Mouse (Mus musculus) CH12.LX (cell line): ENCODE results near the gene Mfsd4b1.

Experiments
- CHD1 ChIP-seq: IDR thresholded peaks from 2 replicates; pipeline ENCODE4 v1.6.1; 2012; ENCODE audit warnings: low read depth, low read length, improper control_type of control experiment, inconsistent platforms
- CTCF ChIP-seq, 2 experiments: IDR thresholded peaks in 1 of 2; conservative IDR thresholded peaks in 1 of 2; 2 replicates each; pipeline ENCODE4 v1.5.1; 2011 to 2012; ENCODE audit warnings: low read depth in 2 of 2, low read length in 2 of 2, improper control_type of control experiment in 1 of 2, inconsistent platforms in 1 of 2, mild to moderate bottlenecking in 1 of 2, moderate library complexity in 1 of 2
- MAZ ChIP-seq: IDR thresholded peaks from 2 replicates; pipeline ENCODE4 v1.6.1; 2012; ENCODE audit warnings: low read depth, mild to moderate bottlenecking, inconsistent platforms, low read length, improper control_type of control experiment, moderate library complexity
- NELFE ChIP-seq: IDR thresholded peaks from 2 replicates; pipeline ENCODE4 v1.6.1; 2011; ENCODE audit warnings: low read depth, low read length, improper control_type of control experiment
- POLR2A ChIP-seq: IDR thresholded peaks from 2 replicates; pipeline ENCODE4 v1.6.1; 2011; ENCODE audit warnings: low read depth, mild to moderate bottlenecking, improper control_type of control experiment, low read length
- USF1 ChIP-seq: IDR thresholded peaks from 2 replicates; pipeline ENCODE4 v1.6.1; 2014; ENCODE audit warnings: low read depth, mild to moderate bottlenecking, inconsistent platforms, low read length, improper control_type of control experiment
- ZMIZ1 ChIP-seq: IDR thresholded peaks from 2 replicates; pipeline ENCODE4 v1.6.1; 2012; ENCODE audit warnings: low read depth, mild to moderate bottlenecking, inconsistent platforms, low read length, improper control_type of control experiment

DNA sequence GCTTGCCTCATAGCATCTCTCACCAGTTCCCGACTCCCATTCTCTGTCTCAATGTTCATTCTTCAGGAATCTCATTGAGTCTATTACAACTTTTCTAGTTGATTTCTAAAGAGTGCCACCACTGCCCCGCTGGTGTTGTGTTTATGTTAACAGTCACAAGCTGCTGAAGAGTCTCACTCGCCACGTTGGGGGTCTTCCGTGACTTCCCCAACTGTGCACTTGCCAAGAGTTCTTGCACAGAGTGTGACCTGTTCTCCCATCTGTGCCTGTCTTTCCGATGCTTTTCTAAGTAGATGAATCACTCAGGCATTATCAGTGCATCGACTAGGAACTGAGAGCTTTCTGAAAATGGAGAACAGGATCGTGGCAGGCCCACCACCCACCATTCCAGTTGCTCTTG lies 3.0 kb upstream of the Mfsd4b1 start:
- no peak for TF ChIP-seq ZMIZ1
- TF ChIP-seq MAZ, result no peak
- no peak for TF ChIP-seq CTCF (conservative IDR thresholded peaks at IDR 0.05 in 1 of 2, IDR thresholded peaks at IDR 0.05 in 1 of 2; ENCODE audit: low read depth in 2 of 2, low read length in 2 of 2)
- TF ChIP-seq USF1, result no peak
- TF ChIP-seq POLR2A, result no peak
- no peak for TF ChIP-seq CHD1
- no peak for TF ChIP-seq NELFE
